Mouse (Mus musculus) MN1 (cell line): ENCODE data around the gene Tbc1d5.
A peak's percentile ranks its signal among the peaks of the same experiment; 100 is the strongest.

Experiments used
- DNase-seq: peaks from one replicate; pipeline ENCODE4 v3.0.0-alpha.2; 2016; ENCODE audit warnings: low spot score

Gene Tbc1d5

DNA sequence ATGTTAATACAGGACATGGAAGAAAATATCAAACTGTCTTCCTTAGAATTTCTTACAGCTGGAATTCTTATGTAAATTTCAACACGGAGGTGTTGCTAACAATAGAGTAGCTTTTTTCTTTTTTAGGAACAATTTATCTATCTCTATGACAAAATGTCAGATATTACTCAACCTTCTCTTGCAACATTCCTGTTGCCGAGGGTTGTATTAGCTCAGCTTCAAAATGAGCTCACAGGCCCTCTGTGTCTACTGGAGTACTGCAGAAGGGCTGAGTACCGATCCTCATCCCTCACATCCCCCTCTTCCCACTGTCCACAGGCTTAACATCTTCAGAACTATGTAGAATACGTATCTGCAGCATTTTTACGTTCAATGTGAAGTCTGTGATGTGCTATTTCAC, 302.7 kb downstream of the Tbc1d5 start:
- DNase-seq, result no peak

DNA sequence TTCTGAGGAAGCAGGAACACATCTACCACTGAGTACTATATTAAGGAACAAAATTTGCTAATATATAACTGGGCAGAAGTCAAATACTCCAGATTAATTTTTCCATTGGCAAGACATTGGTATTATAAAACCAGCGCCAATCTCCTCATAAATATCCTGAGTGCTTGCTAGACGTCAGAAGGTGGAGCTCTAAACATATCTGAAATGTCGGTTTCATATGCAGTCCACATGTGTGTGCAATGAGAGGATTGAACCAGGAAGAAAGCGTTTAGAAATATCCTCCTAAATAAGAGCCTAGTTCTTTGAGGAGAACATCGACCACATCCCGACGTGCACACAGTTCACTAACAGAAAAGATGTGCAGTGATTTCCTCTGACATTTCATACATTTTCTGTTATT, 305.1 kb downstream of the Tbc1d5 start:
- DNase-seq, result peak; percentile 19

DNA sequence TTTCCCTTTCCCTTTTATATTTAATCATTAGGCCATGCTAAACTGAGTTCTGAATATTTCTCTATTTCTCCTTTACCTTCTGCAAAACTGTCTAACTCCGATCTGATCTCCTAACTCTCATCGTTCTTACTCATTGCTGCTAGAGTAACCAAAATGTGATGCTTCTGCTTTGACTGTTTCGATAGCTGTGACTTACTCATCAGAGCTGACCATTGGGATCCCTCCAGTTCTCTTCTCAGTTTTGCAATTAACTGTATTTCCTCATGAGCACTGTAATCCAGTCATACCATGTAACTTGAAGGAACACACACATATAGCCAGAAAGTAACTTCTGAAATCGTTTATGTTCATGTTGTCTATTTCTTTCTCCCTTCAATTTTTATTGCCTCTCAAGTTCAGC, 306.6 kb downstream of the Tbc1d5 start:
- no peak for DNase-seq

DNA sequence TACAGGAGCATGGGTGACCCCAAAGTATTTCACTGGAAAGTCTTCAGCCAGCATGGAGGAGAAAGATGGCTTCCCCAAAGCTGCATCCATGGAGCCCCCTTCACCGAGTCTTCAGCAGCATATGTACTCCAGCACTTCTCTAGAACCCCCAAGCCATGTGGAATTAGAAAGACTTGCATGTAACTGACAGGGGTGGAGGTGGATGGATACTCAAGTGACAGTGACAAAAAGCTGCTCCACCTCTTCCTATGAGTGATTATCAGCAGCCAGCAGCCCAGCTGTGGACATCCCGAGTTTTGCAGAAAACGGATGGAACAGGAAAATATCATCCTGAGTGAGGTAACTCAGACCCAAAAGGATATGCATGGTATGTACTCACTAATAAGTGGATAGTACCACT, 311.9 kb downstream of the Tbc1d5 start:
- DNase-seq, result no peak

DNA sequence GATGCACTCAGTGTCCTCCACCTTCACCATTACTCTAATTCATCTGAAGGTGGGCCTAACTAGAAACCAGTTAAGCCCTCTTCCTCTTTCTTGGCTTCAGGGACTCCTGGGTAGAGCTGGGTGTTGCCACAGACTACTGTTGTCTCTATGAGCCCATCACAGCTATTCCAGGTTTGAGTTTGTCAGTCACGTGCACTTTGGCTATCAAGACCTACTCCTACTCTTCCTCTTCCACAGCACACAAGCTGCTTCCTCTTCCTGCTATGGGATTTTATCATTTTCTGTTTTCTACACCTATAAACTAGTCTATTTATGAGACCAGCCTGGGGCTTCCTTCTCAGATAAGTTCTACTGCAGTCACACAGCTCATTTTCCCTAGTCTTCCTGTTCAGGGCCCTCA, 314.4 kb downstream of the Tbc1d5 start:
- DNase-seq, result no peak

DNA sequence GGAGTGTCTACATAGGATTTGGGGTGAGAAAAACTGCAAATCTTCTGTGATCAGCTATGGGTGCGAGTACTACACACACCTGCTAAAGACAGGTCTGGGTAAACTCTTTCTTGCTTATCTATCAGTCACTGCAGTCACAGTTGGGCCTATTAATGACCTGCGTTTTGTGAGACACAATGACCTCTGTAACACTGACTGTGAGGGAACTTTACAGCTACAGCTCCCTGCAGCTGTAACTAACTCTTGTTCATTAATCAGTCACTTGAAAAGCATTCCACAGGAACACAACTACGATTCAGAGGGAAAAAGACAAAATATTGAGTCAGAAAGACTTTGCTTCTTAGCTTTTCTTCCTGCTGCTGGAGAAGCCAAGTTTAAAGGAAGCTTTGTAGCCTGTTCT, 325.9 kb downstream of the Tbc1d5 start:
- no peak for DNase-seq

DNA sequence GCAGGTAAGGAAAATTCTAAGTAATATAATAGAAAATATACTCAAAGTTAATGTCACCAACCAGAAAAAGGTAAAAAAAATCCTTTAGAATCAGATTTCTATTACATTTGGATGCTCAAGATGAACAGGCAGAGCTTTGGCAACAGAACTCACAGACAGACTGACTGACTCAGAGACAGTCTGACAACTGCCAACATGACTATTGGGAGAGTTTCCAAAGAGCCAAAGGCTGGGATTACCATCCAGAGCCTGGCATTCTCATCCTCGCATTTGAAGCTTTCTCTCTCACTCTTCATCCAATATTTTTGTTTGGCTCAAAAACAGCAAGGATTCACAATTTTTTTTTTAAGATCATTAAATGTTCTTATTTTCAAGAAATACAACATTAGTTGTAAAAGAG, 327.8 kb downstream of the Tbc1d5 start:
- DNase-seq, result no peak

DNA sequence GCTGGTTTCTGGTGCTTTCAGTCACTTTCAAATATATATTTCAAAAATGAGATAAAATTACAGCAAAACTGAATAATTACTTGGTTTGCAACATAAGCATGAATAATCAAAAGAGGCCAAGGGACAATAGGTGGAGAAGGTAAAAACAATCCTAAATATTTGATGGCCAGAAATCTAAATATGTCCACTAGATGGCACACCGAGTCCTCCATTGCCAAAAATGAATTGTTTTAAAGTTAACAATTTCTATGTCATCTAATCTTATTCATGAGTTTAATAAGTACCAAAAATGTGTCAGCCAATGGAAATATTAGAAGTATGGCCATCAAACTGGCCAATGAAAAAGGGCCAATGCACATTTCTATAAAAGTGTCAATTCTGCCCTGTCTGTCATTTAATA, 365.1 kb downstream of the Tbc1d5 start:
- DNase-seq, result peak; percentile 19

DNA sequence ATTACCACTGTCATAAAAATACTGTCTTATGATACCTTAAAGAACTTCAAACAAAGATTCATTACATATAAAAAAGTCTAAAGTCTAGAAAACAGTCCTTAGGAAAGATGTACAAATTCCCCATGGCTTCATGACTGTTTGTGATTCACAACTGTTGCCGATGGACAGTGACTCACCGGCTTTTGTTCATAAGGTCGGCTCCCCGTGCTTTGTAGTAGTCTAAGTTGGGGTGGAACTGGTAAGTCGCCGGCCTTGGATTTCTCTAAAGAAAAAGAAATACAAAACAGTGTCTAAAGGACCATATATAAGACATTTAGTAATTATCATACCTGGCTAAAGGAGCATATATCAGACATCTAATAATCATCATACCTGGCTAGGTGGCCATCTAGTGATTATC, 365.6 kb downstream of the Tbc1d5 start:
- DNase-seq, result no peak

DNA sequence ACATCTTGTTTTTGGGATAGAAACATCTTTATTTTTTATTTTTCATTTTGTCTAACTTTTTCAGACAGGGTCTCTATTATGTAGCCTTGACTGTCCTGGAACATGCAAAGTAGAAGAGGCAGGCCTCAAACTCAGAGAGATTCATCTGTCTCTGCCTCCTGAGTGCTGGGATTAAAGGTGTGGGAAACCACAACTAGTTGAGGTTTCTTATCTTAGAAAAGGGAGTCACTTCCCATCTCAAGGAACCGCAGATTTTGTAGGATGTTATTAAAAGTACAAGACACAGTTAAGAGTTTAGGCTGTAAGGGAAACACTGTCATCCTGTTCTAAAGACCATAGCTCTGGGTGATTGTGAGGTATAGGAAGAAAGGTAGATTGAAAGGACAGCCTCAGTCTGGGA, 373.5 kb downstream of the Tbc1d5 start:
- no peak for DNase-seq

DNA sequence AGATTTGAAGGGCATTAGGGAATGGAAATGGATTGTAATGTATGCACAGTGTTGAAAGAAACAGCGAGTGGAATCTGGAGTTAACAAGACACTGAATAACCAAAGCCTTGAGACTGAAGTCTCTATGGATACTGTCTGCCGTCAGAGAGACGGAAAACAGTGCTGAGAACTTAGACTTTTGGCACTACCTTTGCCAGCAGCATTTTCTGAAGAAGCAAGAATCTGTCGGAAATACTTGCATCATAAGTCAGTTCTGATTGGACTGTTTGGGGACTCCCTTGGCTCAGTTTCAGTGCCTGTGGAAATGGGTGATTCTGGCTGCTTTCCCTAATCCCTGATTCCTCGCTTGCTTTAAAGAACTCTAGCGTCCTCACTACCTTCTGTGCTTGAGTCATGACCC, 375.9 kb downstream of the Tbc1d5 start:
- no peak for DNase-seq

DNA sequence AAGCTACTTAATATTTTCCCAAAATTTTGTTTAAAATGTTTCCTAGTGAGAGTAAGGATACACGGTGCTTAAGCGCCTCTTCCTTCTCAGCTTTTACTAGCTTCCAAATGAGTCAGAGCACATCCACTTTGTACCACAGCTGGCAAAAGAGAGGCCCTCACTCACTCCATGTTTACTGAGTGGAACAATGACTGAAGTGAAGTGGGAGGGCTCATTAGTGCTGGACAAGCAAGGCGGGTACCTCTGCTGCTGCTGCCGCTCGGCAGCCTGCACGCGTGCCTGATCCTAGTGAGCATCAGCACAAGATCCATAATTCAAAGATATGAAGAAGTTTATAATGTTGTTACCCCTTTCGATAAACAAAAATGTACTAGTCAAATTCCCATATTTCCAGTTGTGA, 376.8 kb downstream of the Tbc1d5 start:
- no peak for DNase-seq

DNA sequence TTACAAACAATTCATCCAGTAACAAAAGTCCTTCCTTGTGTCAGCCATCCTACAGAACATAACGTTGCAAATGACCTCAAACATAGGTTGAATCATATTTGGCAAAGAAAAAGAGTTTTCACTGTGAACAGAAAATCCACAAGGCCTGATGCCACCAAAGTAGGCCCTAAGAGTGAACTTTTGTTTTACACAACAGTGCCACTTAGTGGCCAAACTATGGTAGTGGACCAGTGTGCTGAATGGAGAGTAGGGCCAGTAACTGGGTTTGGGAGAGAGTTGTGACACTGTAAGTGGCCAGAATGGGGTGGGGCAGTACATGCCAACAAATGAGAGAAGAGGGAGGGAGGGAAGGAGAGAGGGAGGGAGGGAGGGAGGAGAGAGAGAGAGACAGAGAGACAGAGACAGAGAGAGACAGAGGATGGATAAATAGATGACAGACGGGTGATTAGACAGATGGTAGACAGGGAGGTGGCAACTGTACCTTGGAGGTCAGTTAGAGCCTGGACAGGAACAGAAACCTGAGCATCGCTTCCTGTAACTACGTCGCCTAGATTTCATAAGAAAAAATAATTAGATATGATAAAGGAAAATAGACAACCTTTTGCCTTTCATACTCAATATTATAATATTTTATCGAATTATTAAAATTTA, 383.6 kb downstream of the Tbc1d5 start:
- DNase-seq, result peak; percentile 84

DNA sequence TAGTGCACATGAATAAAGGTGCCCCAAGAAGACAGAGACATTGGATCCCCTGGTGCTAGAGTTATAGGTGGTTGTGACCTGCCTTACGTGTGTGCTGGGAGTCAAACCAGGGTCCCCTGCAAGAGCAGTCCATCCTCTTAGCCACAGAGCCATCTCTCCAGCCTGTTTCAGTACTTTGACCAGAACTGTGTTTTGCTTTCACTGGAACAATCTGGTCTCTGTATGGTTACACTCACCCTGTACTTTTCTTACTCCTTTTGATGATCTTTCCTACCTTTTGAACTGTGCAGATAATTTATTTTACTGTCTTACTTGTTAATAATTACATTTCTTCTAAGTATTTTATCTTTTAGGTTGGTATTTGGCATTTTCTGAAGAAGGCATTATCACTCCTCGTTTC, 387.5 kb downstream of the Tbc1d5 start:
- DNase-seq, result no peak

DNA sequence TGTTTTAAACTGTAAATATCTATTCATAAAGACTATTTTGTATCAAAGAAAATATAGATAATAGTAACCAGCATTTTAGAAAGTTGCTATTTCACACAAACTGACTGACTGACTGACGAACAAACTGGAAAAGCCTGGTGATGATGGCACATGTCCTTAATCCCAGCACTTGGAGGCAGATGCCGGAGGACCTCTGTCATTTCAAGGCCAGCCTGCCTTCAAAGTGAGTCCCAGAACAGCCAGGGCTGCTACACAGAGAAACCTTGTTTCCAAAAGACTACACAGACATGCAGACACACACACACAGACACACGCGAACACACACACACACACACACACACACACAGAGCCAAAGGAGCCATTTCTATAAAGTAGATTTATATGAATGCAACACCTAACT, 390.3 kb downstream of the Tbc1d5 start:
- DNase-seq, result no peak

DNA sequence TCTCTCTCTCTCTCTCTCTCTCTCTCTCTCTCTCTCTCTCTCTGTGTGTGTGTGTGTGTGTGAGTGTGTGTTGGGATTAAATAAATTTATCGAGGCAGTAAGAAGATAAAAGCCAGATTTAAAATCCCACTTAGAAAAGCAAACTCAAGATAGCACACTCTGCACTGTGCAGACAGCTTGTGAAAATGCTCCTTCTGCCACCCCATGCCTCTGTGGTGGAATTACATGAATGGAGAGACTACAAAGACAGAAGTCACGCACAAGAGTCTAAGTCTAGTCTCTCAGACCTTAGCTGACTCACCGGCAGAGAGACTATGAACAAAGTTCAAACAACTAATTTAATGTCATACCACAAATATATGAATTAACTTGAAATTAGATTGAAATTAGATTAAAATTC, 403.9 kb downstream of the Tbc1d5 start:
- peak; percentile 16 for DNase-seq

DNA sequence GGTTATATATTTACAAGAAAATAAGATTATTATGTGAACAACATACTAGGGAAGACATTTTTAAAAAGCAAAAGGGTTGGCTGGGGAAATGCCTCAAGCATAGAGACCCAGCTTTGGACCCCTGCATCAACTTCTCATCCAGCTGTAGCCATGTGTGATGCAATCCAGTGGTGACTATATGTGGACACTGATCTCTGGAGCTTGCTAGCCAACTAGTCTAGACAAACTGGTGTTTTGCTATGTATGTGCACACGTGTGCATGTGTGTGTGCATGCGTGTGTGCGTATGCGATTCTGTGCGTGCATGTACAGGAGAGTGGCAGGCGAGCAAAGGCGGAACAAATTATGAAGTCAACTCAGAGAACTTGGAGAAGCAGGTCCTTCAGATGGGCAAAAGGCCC, 414.8 kb downstream of the Tbc1d5 start:
- no peak for DNase-seq

DNA sequence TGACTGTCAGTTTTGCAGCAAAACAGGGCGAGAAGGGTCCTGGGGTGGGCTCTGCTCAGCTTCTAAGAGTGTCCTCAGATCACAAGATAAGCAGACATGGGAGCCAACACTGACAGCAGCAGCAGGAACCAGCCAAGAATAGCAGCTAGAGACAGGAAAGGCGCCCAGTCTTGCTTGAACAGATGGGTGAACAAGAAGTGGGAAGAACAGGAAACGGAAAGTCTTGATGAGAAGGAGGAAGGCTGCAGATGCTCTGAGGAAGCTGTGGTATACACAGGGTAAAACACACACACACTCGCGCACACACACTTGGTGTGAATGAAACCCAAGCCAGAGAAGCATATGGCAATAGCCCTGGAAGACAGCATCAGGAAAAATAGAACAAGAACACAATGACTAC, 415.7 kb downstream of the Tbc1d5 start:
- no peak for DNase-seq

DNA sequence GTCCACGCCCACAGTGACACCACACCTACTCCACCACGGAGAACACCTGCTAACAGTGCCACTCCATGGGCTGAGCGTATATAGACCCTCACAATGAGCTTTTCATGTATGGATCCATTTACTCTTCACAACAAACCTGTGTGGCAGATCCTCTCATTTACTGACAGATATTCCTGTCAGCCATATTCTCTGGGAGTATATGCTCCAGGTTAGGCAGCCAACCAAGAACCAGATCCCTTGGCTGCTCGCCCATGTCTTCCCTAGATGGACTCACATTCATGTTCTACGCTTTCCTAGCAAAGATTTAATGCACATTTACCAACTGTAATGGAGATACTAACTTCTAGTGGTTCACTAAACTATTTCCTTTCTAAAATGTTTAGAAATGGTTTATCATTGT, 416.9 kb downstream of the Tbc1d5 start:
- no peak for DNase-seq

DNA sequence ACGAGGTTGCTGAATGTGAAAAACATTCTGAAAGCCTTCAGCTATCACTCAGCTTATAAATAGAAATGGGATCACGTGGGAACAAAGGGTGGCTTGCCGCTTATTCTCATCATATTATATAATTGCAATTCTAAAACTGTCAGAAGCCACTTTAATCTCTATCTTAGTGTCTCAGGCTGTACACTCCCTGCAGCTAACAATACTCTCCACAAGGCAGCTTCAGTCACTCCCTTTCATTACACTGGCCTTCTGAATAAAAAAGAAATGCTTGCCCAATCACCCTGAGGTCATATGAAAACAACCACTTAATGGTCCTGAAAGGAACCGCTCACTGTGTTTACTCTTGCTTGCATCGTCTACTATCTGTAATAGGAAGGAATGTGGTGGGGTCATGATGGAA, 418.1 kb downstream of the Tbc1d5 start:
- DNase-seq, result no peak

DNA sequence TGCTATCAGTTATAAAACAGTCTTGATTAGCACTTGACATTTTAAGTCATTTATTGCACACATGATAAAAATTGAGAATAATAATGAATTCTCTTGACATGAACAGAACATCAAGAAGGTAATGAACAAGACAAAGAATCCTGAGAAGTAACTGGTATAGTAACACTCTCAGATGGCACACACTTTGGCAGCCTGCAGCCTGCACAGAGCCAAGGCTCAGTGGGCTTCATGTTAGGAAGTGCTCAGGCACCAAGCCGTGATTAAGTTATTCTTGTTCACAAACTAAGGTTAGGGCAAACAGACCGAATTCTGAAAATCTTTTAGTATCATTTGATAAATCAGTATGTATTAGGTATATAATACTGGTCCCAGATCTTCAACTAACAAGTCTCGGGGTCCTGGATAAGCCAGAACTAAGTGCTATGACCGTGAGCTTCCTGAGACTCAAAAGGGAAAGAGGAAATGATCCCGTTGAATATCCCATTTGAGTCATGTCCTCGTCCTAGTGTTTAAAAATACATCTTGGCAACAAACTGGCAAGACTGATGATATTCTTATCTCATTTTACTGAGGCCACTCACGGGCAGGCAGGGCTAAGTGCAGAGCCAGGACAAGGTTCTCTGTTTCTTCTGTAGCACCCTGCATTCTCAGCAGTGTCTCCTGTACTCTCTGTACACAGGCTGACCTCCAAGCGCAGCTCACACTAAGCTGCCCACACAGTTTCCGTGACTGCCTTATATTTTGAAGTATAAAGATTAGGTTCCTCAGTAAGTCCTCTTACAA, 425.6 kb downstream of the Tbc1d5 start:
- no peak for DNase-seq

DNA sequence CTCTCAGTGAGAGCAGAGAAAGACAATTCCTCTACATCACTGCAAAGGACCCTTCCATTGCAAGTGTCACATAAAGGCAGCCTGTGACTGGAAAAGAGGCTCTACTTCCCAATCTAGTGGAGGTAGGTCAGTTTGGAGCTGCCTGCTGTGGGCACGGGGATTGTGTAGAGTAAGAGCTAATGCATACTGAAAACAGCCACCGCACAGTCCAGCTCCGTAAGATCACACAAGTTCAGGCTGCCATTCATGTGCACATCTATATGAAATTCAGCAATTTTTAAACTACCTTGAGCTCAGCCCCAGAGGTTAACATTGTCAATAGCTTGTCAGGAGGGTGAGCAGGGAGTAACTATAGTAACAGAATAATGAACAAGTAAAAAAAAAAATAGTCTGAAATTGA, 426.4 kb downstream of the Tbc1d5 start:
- DNase-seq, result no peak

DNA sequence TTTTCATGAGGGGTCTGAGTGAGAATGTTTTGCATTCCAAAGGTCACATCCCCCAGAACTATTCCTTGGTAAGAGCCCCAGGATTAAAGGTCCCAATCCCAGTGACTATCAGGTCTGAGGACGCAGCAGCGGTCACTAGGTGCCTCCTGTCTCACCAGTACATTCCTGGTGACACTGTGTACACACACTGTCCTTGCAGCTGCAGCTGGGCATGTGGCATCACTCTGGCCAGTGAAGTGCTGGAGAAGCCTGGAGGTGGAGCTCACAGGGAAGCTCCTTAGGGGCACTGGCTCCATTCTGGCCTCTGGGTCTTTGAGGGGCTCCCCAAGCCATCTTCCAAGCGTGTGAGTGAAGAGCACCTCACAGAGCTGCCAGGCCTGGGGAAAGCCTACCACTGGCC, 427.2 kb downstream of the Tbc1d5 start:
- no peak for DNase-seq

DNA sequence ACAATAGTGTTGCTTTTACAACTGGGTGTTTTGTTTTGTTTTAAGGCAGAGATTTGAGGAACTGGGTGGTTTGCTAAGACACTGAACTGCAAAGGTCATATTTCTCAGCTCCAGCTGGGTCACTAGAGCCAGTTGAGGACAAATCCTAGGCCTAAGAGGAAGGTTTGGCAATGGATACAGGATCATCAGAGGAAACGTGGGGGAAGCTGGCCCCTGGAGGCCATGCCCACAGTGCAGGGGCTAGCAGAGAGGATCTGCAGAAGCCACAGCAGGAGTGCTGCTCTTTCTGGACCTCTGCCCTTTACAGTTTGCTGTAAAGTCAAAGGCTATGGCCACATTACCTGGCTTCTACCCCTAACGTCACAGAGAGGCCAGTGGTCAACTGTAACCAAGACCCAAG, 428.3 kb downstream of the Tbc1d5 start:
- DNase-seq, result no peak
